Mouse (Mus musculus) spleen, adult 18-20 months (tissue): ENCODE measurements around the gene Crtac1.

Experiments used
- DNase-seq, 2 experiments: peaks; one replicate each; pipeline ENCODE4 v3.0.0; 2022; ENCODE audit warnings: mixed read lengths in 2 of 2

The Crtac1 gene

GRCm38 (mm10) chr19:42415042-42415441, 16.5 kb downstream of the Crtac1 start:
- no peak for DNase-seq

DNA sequence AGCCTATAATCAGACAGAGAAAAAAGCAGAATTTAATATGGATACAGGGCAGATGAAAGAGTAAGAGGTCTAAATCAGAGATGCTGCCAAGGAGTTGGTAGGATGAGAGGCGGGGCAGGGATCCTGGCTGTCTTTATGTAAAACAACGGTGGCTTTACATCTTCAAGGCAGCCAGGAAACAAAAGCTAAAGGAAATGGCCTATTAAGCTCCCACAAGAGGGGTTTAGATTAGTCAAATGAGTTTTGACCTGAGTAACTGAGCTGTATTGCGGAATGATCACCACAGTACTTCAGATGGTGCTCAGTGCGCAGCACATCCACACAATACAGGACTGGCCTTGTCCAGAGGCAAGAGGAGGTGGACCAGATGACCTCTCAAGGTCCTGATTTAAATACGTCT, 21.7 kb downstream of the Crtac1 start:
- no peak for DNase-seq

DNA sequence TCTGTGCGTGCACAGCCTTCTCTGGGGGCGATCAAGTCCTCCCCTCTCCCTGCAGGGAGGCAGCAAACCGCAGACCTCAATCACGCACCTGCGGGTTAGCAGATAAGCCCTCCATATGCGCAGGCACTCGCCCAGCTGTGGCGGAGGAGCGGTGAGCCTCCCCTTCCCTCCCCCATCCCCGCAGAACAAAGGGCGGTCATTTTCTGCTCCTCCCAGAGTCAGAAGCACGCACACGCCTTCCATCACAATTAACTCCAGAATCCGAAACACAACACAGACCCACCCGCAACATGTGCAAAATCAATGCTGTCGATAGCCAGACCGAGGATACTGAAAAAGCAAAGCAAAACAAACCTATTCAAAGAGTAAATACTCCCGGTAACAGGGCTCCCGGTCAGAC, 22.4 kb downstream of the Crtac1 start:
- DNase-seq: no peak

GRCm38 (mm10) chr19:42404364-42404763, 27.2 kb downstream of the Crtac1 start:
- no peak for DNase-seq

GRCm38 (mm10) chr19:42399974-42400373, 31.6 kb downstream of the Crtac1 start:
- DNase-seq: no peak

DNA sequence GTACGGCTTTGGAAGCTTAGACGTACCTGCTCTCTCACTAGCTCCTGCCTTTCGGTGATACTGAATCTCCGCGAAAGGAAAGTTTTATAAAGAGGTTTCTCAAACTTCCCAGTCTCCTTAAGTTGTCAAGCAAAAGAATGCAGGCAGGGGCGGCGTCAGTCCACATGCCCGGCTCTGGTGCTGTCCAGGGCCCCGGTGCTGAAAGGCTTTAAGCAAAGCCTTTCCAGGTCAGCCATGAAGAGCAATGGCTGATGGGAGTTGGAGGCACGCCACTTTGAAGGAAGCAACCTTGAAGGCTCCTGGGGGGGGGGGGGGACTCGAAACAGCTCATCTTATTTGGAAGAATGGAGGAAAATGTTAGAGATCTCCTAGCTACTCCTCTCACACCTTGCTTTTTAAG, 34.3 kb downstream of the Crtac1 start:
- DNase-seq: no peak

DNA sequence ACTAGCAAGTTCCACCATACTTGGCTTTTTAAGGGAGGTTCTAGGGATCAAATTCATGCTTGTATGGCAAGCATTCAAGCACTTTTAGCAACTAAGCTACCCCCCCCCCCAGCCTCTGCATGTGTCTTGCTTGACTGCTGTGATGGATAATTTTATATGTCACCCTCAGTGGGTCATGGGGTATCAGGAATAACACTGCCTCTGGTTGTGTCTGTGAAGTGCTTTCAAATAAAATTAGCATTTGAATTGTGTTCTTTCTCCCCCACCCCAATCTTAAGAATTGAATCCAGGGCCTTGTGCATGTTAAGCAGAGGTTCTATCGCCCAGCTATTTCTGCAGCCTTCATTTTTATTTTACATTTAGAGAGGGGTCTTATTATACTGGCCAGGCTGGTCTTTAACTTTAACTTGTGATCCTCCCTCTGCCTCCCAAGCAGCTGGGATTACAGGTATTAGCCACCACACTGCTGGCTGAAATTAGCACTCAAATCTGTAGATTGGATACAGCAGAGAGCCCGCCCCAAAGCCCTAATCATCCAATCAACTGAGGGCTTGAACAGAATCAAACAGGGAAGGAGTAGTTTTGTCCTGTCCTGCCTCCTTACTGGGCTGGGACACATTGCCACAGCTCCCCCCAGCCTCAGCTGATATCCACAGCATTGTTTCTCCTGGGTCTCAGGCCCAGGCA, 36.6 kb downstream of the Crtac1 start:
- DNase-seq: no peak

DNA sequence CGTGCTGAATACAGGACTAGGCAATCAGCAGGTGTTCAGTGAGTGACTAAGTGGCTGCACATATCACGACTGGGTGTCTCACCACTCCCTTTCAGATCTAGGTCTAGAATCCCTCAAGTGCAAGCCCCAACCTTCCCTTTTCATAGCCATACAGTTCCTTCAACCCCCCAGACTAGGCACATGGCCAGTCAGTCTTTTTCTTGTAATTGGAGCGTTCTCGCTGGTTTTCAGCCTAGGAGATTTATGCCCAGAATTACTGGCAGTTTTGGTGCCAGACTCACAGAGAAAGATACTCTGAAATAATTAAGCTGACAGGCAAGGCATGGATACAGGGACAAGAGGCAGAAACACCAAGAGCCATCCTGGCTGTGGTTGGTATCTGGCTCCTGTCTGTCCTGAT, 37.7 kb downstream of the Crtac1 start:
- no peak for DNase-seq

DNA sequence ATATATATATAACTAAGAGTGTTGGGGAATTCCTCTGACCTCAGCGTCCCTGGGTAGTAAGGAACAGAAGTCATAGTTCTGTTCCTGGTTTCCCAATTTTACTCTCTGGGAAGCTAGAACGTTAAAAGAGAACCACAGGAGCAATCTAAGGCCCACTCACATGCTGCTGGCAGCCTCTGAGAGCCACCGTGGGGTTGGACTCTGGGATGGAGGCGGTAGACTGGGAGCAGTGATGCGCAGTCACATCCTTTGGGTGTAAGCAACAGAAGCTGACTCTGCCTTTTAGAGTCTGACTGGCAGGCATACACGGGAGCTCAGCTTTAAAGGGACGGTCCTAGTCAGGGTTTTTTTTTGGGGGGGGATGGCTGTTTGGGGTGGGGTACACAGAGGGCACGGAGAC, 39.5 kb downstream of the Crtac1 start:
- no peak for DNase-seq

GRCm38 (mm10) chr19:42389574-42389973, 42.0 kb downstream of the Crtac1 start:
- DNase-seq: no peak

DNA sequence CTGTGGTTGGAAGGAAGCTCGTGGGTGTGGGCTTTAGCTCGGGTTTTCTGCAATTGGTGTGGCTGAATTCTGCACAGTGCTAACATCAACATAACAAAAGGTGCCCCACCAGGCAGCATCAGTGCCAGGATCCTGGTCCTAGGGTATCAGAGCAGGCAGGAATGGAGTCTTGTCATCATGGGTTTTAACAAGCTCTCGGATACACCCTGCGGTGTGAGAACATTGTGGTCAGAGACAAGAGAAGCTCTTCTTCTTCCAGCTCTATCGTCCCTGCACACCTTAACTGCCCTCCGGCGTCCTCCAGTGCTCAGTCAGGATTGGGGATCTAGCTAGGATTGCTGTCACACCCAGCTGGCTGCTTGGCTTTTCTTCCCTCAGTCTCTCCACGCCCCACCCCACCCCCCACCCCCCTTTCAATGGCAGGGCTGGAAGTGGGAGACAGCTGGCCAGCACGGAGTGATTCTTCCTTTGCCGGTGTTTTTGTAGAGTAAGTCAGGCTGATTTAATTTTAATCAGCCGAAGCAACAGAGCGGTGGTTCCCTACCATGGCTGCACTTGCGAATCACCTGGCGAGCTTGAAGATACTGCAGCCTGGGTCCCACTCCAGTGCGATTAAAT, 46.5 kb downstream of the Crtac1 start:
- DNase-seq: no peak

DNA sequence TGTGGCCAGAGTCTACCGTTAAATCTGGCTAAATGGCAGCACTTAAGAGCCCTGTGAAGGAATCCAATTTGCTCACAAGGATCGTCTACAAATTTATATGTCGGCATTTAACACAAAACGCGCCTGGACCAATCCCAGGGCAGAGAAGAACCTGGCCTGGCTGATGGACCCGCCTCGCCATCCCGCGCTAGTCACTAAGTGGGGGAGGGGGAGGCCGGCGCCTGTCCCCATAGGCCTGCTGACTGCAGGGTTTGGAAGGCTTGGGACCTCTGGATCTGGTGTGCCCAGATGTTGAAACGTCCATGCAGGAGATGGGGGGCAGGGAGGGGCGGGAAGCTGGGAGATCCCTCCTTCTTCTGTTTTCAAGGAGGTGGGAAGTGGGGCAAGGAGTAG, 50.6 kb downstream of the Crtac1 start:
- DNase-seq: no peak

DNA sequence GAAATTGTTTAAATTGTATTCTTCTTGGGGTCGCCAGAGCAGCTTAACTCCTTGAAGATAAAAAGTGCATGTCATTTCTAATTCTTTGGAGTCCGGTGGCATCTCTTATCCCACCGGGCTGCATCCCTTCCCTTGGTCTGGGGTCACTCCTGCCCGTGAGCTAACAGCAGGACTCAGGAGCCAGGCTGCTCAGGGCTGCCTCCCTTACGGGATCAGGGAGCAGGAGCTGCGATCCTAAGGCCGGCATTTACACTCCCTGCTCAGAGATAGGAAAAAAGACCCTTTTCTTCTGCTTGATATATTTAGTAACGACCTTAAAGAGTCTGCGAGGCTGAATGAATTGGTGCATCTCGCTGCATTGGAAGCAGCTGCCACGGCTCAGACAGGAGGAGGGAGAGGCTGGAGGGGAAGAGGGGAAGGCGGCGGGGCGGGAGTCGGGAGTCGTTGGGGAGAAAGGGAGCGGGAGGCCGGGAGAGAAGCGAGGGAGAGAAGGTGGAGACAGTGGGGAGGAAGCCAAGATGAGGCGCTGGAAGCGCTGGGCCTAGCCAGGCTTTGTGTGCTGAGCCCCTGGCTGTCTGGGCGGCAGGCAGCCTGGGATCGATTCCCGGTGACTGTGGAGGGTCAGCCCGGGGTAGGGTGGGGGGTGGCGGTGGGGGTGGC, 51.1 kb downstream of the Crtac1 start:
- no peak for DNase-seq

DNA sequence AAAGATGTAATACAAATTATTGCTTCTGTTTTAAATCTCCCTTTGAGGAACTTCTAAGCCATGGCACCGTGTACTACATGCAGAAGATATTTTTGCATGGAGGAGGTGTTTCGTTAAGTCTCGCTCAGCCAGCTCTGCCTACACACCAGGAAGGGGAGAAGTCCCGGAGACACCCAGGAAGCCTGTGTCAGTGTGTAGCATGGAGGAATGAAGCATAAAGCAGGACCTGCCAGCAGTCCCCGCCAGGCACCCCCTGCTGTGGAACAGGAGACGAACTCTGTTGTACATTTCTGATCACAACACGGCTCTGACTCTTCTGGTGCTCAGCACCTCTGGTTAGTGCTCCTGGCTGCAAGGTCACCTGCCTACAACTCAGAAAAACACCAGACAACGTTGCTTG, 51.8 kb downstream of the Crtac1 start:
- no peak for DNase-seq

- DNase-seq: no peak
Measured at GRCm38 (mm10) chr19:42377206-42377605, 54.4 kb downstream of the Crtac1 start.

- no peak for DNase-seq
Measured at GRCm38 (mm10) chr19:42363551-42363950, 68.0 kb downstream of the Crtac1 start.

DNA sequence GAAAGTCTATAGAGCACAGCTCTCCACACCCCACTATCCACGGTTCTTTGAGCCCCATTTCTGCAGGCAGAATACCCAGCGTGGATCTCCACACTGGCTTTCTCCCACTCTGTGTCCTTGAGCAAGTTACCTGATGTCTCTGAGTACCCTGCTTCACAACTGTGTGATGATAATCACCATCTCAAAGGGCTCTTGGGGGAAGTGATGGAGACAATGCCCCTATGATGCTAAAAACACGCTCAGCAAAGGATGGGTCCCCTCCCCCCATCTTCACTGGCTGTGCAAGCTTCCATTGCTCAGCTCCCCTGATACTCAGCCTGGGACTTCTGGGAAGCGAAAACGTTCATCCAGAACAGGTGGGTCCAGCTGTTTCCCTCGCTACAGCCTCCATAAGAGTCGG, 73.2 kb downstream of the Crtac1 start:
- DNase-seq: no peak

- no peak for DNase-seq
Measured at GRCm38 (mm10) chr19:42356854-42357253, 74.7 kb downstream of the Crtac1 start.

- no peak for DNase-seq
Measured at GRCm38 (mm10) chr19:42355476-42355875, 76.1 kb downstream of the Crtac1 start.

GRCm38 (mm10) chr19:42341183-42341582, 90.4 kb downstream of the Crtac1 start:
- no peak for DNase-seq

DNA sequence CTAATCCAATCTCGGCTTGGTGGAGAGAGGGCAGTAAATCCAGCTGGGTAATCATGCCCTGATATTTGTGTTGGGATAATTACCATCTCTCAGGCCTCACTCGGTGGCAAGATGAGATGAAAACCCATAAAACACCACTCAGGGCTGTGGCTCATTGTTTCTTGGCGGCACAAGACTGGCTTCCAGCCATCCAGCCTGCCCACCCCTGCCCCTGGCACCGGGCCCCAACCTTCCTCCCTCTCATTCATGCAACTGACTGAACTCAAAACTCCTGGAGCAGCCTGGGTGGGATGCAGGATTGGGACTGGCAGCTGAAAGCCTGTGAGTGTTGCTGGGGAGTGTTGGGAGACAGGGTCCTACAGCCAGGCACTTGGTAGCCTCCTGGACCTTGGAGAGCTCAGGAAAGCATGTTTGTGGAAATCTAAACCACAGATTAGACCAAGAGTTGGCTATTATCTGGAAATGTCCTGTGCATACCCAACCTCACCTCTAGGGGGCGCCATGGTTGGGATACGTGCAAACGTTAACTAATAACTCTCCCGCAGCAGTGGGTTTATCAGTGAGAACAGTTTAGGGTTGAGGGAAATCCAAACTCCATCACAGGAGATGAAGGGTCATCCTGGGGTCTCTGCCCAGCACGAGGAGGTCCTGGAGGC, 99.4 kb downstream of the Crtac1 start:
- DNase-seq: no peak

DNA sequence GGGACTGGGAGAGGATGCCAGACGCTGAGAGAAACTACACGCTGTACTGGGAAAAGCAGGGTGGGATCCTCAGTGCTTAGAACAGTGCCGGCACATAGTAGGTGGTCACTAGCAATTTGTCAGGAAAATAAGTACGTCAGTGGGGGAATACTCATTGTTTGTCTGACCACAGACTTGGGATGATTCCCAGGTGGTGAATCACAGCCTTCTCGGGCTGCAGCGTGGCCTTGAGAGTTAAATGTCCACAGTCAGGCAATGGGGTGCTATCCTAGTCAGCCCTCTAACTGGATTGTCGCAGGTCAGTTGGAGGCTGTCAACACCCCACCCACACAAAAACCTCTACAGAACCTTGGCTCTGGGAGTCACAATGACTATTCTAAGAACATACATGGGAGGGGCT, 100.1 kb downstream of the Crtac1 start:
- no peak for DNase-seq

- no peak for DNase-seq
Measured at GRCm38 (mm10) chr19:42328160-42328559, 103.4 kb downstream of the Crtac1 start.

- DNase-seq: no peak
Measured at GRCm38 (mm10) chr19:42325894-42326293, 105.7 kb downstream of the Crtac1 start.
